Mouse (Mus musculus): ENCODE data around the gene Sycp3. TPM values are rescaled to one million over a fixed set of nuclear protein-coding genes. Genes with fewer than 3 reads are reported as not detected.

Gene Sycp3
- polyA plus RNA-seq, 1 experiment = 15.9 TPM

- H3K4me3 ChIP-seq (ENCODE audit: low read depth, low read length) = no peak overlapping the region
- TF ChIP-seq EP300 (IDR thresholded peaks at IDR 0.05; ENCODE audit: insufficient read depth, low read depth, low read length) = no peak
- no peak for TF ChIP-seq CTCF (IDR thresholded peaks at IDR 0.05; ENCODE audit: low read depth, low read length)
- TF ChIP-seq POLR2A (IDR thresholded peaks at IDR 0.05; ENCODE audit: insufficient read depth, low read length) = no peak
- no peaks in the 10 kb centered on the region for H3K4me1 ChIP-seq (ENCODE audit: control insufficient read depth, insufficient read depth, low read length)
Observed at GRCm38 (mm10) chr10:88522795-88523194, 63.4 kb downstream of the Sycp3 start.

More at GRCm38 (mm10) chr10:88522795-88523194, 63.4 kb downstream of the Sycp3 start:
- no peak overlapping the region for H3K27ac ChIP-seq (ENCODE audit: insufficient read depth, low read length)
- H3K36me3 ChIP-seq (ENCODE audit: control insufficient read depth, insufficient read depth, low read length, poor library complexity, severe bottlenecking) = no peaks in the 10 kb centered on the region
- no peaks in the 10 kb centered on the region for H3K9me3 ChIP-seq (replicated peaks; ENCODE audit: control insufficient read depth, insufficient read depth, low read length, poor library complexity, severe bottlenecking)
- H3K9ac ChIP-seq (ENCODE audit: low read depth, poor library complexity, severe bottlenecking) = no peak overlapping the region
- no peaks in the 10 kb centered on the region for H3K27me3 ChIP-seq (ENCODE audit: control insufficient read depth, insufficient read depth, low read length, poor library complexity, severe bottlenecking)

Other genes with a start within 250 kb of the Sycp3 start
- 0.57 and 0.72 TPM in 2 replicates for gene Dram1, start 80.5 kb upstream of the Sycp3 start, polyA plus RNA-seq (2011; ENCODE audit: insufficient read depth, insufficient read length, low read depth, missing spikeins)
- gene Gnptab, start 80.4 kb upstream of the Sycp3 start, polyA plus RNA-seq (2011; ENCODE audit: insufficient read depth, insufficient read length, low read depth, missing spikeins) = 21.2 and 25.7 TPM in 2 replicates
- 17.9 and 18.0 TPM in 2 replicates for gene Chpt1, start 44.5 kb downstream of the Sycp3 start, polyA plus RNA-seq (2011; ENCODE audit: insufficient read depth, insufficient read length, low read depth, missing spikeins)
- not detected in 2 replicates for gene Mybpc1, start 145.6 kb downstream of the Sycp3 start, polyA plus RNA-seq (2011; ENCODE audit: insufficient read depth, insufficient read length, low read depth, missing spikeins)
- 0.45 TPM in 1 of 2 replicates, not detected in the other for gene Spic, start 225.4 kb downstream of the Sycp3 start, polyA plus RNA-seq (2011; ENCODE audit: insufficient read depth, insufficient read length, low read depth, missing spikeins)